Mouse (Mus musculus) forelimb bud, embryonic 11.5 days (tissue): ENCODE data around the gene Ybx2.
A peak's percentile ranks its signal among the peaks of the same experiment; 100 is the strongest.
"Not testable (repeated sequence)": the region's sequence is repeated elsewhere in the genome, so short reads cannot be mapped to it uniquely, and the experiment has no call there.

Experiments
- DNase-seq: peaks from one replicate; pipeline ENCODE4 v3.0.0-alpha.2; 2012; ENCODE audit warnings: low read depth, low spot score

Gene Ybx2

DNA sequence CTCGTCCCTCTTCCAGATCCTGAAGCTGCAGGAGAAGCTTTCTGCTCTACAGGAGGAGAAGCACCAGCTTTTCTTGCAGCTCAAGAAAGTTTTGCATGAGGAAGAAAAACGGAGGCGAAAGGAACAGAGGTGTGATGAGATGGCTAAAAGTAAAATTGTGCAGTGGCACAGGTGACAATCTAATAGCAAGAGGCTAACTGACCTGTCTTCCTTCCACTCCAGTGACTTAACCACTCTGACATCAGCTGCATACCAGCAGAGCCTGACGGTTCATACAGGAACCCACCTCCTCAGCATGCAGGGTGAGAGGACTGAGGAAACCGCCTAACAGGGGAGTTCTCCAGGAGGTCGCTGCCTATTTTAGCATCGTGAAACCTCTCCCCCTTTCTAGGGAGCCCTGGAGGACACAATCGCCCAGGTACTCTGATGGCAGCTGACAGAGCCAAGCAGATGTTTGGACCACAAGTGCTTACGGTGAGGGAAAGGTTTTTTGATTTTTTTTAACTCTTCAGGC, 20.6 kb upstream of the Ybx2 start:
- DNase-seq, result no peak

DNA sequence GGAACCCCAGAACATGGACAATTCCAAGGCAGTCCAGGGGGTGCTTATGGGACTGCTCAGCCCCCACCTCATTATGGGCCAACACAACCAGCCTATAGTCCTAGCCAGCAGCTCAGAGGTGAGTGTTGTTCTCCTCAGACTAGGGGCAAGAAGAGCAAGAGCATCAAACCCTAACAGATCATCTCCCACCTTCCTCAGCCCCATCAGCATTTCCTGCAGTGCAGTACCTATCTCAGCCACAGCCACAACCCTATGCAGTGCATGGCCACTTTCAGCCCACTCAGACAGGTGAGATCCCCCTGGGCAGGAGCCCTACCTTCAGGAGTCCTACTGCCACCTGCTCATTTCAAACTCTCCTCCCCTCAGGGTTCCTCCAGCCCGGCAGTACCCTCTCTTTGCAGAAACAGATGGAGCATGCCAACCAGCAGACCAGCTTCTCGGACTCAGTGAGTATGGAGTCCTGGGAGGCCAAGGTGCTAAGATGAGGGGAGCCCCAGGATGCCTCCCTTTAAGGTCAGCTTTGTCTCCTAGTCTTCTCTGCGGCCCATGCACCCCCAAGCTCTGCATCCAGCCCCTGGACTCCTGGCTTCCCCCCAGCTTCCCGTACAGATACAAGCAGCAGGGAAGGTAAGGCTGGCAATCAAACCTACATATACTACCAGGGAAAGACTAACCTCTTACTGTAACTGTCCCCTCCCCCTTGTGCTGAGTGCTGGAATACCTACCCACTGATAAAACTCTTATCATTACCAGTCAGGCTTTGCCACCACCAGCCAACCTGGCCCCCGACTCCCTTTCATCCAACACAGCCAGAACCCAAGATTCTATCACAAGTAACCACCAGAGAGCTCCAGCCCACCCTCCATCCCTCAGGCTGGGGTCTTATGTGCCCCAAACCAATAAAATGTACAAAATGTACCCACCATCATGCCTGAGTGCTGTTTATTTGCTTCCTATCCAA, 19.6 kb upstream of the Ybx2 start:
- DNase-seq, result no peak

- not testable (repeated sequence) for DNase-seq
Observed at GRCm38 (mm10) chr11:69916652-69917378, 18.8 kb upstream of the Ybx2 start.

- DNase-seq, result no peak
Observed at GRCm38 (mm10) chr11:69917379-69917948, 18.1 kb upstream of the Ybx2 start.

DNA sequence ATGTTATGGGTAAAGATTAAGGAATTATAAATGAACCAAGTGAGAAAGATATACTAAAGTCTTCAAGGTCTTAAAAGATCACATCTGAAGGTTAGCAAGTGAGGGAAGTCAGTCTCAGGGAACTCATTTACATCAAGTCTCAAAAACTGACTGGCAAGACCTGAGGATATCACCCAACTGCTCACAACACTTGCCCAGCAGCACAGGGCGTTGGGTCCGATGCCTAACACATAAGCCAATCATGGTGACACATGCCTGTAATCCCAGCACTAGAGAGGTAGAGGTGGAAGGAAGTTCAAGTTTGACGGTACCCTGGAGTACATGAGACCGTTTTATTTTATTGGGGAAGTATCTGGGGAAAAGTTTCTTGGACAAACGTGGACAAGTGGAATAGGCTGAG, 17.5 kb upstream of the Ybx2 start:
- no peak for DNase-seq

DNA sequence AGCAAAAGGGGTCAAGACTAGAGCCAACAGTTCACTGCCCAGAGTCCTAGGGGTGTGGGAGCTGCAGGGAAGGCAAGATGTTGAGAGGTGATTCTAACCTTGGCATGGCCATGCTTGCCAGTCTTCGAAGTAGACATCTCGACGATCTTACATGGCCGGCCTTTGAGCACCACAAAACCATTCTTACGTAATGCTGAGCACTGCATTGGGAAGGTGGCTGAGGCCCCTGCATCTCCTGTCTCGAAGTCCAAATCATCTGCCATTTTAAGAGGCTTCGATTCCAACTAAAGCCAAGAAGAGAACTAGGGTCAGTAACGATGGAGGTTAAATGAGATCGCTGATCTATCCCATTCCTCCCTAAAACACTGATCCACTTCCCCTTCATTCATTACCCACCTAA, 16.5 kb upstream of the Ybx2 start:
- no peak for DNase-seq

GRCm38 (mm10) chr11:69919661-69920265, 15.8 kb upstream of the Ybx2 start:
- DNase-seq, result no peak

- no peak for DNase-seq
Observed at GRCm38 (mm10) chr11:69920266-69921031, 15.1 kb upstream of the Ybx2 start.

GRCm38 (mm10) chr11:69921114-69922011, 14.2 kb upstream of the Ybx2 start, which contains the start of gene Eif5a:
Eif5a (minus strand) TSS chr11:69921958.
- peak; percentile 100 for DNase-seq

DNA sequence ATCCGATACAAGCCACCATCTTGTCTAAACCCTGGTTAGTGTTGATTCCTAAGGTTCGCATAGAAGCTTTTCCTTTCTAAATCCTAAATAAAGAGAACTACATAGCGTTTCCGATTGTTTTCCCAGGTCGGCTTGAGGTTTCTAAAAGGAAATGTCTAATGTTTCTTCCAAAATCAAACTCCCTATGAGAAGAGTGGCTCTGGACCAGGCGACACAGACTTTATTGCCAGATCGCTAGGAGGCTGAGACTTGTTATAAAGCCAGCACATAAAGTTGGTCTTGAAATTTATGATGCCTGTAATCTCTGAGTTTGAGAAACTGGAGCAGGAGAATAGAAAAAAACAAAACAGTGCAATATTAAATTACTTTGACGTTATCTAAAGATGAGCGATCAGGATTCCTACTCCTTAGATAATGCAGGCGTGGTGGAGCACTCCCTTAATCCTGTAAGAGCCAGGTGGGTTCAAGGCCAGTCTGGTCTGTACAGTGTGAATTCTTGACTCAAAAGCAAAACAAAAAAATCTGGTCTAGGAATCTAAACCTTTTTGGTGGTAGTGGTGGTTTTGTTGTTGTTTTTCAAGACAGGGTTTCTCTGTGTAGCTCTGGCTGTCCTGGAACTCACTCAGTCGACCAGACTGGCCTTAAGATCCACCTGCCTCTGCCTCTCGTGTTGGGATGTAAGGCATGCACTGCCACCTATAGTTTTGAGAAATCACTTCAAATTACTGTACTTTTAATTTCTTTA, 13.4 kb upstream of the Ybx2 start:
- no peak for DNase-seq

GRCm38 (mm10) chr11:69922796-69923195, 12.8 kb upstream of the Ybx2 start:
- DNase-seq, result no peak

GRCm38 (mm10) chr11:69927501-69927900, 8.1 kb upstream of the Ybx2 start:
- no peak for DNase-seq

- DNase-seq, result no peak
Observed at GRCm38 (mm10) chr11:69929712-69930111, 5.9 kb upstream of the Ybx2 start.

- not testable (repeated sequence) for DNase-seq
Observed at GRCm38 (mm10) chr11:69930176-69930575, 5.4 kb upstream of the Ybx2 start.

DNA sequence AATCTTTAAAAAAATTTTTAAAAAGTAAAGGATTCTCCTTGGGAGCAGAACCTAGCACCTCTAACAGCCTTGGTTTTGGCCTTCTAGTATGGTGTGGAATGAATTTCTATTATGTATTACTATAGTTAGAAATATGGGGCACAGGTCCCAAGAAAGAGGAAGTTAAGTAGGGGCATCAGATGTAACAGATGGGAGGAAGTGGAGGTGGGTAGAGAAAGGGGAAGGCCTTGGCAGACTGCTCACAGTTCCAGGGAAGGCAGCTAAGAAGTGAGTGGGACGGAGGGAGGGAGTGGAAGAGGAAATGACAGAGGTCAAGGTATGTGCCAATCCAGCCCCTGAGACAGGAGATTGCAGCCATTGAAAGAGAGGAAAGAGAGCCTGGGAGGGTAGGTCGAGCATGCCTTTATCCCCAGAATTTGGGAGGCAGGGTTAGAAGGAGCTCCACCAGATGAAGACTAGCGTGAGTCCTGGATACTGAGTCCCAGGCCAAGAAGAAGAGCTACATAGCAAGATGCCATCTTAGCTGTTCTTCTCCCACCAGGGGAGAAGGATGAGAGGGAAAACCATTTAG, 4.5 kb upstream of the Ybx2 start:
- no peak for DNase-seq

GRCm38 (mm10) chr11:69931769-69932168, 3.8 kb upstream of the Ybx2 start:
- no peak for DNase-seq

- DNase-seq, result no peak
Observed at GRCm38 (mm10) chr11:69932254-69932653, 3.3 kb upstream of the Ybx2 start.

DNA sequence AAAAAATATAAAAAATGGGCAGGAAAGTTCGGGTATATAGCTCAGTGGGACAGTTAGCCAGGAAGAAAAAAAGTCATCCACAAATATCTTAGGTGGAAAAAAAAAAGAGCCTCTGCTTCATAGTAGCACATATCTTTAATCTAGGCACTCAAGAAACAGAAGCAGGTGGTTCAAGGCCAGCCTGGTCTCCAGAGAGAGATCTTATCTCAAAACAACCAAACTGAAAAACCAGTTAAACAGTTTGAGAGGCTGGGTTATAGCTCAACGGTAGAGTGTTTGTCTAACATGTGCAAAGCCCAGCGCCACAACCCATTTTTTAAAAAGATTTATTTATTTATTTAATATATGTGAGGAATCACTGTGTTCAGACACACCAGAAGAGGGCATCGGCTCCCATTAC, 2.5 kb upstream of the Ybx2 start:
- no peak for DNase-seq

DNA sequence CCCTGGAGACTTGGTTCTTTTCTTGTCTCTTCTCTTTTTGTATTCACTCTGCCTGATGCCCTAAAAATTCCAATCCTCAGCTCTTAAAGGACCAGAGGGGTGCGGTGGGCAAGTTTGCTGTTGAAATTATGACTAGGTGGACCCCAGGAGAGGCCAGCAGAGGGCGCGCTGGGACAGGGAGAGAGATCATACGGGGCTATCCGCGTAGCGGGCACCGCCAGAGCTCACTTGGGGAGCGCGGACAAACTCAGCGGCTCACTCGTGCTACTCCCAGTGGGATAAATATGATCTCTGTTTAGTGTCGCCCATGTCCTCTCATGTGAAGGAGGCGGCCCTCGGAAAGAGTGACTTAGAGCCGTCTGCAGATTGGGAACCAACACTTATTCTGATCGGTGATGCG, 1.4 kb upstream of the Ybx2 start:
- DNase-seq, result peak; percentile 92
